Mouse (Mus musculus) cerebellum, adult 2 months (tissue): Measurements from ENCODE around the gene Wscd2. TPM values are rescaled to one million over a fixed set of nuclear protein-coding genes. Genes with fewer than 3 reads are reported as not detected.

Source experiments
- DNase-seq, 2 experiments: peaks; one replicate each; pipeline ENCODE4 v3.0.0; 2021
- H3K27ac ChIP-seq: fragments of 200-500 bp; 2 replicates; pipeline ENCODE4 v1.5.1; 2012; ENCODE audit warnings: low read length, control low read depth, inconsistent platforms; ENCODE audit not compliant: insufficient read depth
- H3K27me3 ChIP-seq: fragments of 200-500 bp; 2 replicates; pipeline ENCODE4 v1.6.1; 2012; ENCODE audit warnings: inconsistent platforms, mild to moderate bottlenecking, low read length, moderate library complexity; ENCODE audit not compliant: control insufficient read depth, insufficient read depth
- H3K4me1 ChIP-seq: fragments of 200-500 bp; 2 replicates; pipeline ENCODE4 v1.6.1; 2011; ENCODE audit warnings: low read length; ENCODE audit not compliant: control insufficient read depth, insufficient read depth
- H3K4me3 ChIP-seq: fragments of 200-500 bp; replicated peaks from 2 replicates; pipeline ENCODE3; 2011; ENCODE audit warnings: mild to moderate bottlenecking, low read depth, low read length, control low read depth; ENCODE audit not compliant: insufficient read depth
- CTCF ChIP-seq: fragments of 200-500 bp; IDR thresholded peaks from 2 replicates; pipeline ENCODE4 v1.5.1; 2011; ENCODE audit warnings: low read depth, mild to moderate bottlenecking, control low read depth, low read length, moderate library complexity, borderline replicate concordance; ENCODE audit not compliant: insufficient read depth
- POLR2A ChIP-seq: fragments of 200-500 bp; IDR thresholded peaks from 2 replicates; pipeline ENCODE4 v1.6.1; 2011; ENCODE audit warnings: low read length, control low read depth, borderline replicate concordance; ENCODE audit not compliant: insufficient read depth
- WGBS: fragments of 180-500 bp; shearing (Covaris S2); methylation state at CpG from one replicate; pipeline ENCODE4 v1.1.7; 2018; 5-methylcytosine and 5-hydroxymethylcytosine counted together
- polyA plus RNA-seq: library from polyadenylated mRNA; depleted of rRNA; stranded (reverse); fragments of >200 nt; gene quantifications from 2 replicates; pipeline ENCODE4 v1.2.3, GENCODE M21; 2012

Wscd2 gene
- polyA plus RNA-seq, 1 experiment: 113 TPM

GRCm38 (mm10) chr5:113487879-113488278 lies 2.3 kb upstream of the Wscd2 start:
- H3K4me3 ChIP-seq: no peak overlapping the region
- WGBS: 65% methylated on average over 8 of the region's 8 CpGs
- H3K4me1 ChIP-seq: peaks cover 14% of the 10 kb centered on the region
- no peak overlapping the region for H3K27ac ChIP-seq
- DNase-seq: peak in 1 of 2 experiments; percentile 21
- TF ChIP-seq POLR2A: no peak
- no peak for TF ChIP-seq CTCF
- no peaks in the 10 kb centered on the region for H3K27me3 ChIP-seq

DNA sequence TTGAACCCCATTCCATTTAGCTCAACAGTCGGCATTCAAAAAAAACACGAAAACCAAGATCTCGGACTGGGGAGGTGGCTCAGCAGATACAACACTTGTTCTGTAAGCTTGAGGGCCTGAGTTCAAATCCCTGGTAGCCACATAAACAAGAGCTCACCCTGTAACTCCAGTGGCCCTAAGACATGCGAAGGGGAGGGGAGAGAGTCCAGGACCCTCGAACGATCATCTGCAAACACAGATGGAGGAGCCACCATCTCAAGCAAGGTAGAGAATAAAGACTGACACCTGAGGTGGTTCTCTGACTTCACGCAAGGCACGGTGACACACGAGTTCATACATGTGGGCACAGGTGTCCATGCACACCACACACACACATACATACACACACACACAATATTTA lies 516 bp upstream of the Wscd2 start:
- TF ChIP-seq POLR2A (no peak), CTCF (no peak)
- DNase-seq: peak in 1 of 2 experiments; percentile 25
- Histone ChIP-seq H3K4me1 (peaks cover 16% of the 10 kb centered on the region), H3K27me3 (no peaks in the 10 kb centered on the region), H3K4me3 (peak overlapping the region; percentile 59), H3K27ac (no peak overlapping the region)
- 92% methylated on average over 9 of the region's 9 CpGs for WGBS

- peak overlapping the region; percentile 90 for H3K4me3 ChIP-seq
- peak overlapping the region; percentile 100 for H3K27ac ChIP-seq
- DNase-seq: peak; percentile 84 to 86
- H3K4me1 ChIP-seq: peaks cover 15% of the 10 kb centered on the region; the same call in 1 of the 2 replicates
- no peaks in the 10 kb centered on the region for H3K27me3 ChIP-seq
- TF ChIP-seq POLR2A (0 out of 2 replicates have a peak, but pooled peaks have one; percentile 33), CTCF (no peak)
- under 1% methylated on average over 63 of the region's 63 CpGs for WGBS
Observed at GRCm38 (mm10) chr5:113490467-113491260, 531 bp downstream of the Wscd2 start.

DNA sequence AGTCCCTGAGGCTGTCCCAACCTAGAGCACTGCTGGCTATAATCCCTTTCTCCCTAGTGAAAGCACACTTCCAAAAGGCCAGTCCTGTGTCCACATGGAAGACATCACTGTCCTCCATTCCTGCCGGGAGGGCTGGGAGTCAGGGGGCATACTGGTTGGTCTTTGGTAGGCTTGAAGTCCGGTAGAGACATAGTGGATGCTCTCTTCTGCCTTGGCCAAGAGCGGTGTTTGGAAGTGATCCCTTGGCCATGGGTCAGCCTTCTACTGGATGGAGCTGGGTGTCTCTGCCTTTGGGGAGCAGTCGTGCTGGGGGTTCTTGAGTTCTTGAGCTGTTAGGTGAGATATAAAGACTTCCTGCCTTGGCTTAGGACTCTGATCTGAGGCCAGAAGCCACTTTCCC lies 1.4 kb downstream of the Wscd2 start:
- Histone ChIP-seq H3K27me3 (no peaks in the 10 kb centered on the region), H3K4me3 (peak overlapping the region; percentile 90), H3K4me1 (peaks cover 15% of the 10 kb centered on the region; the same call in 1 of the 2 replicates), H3K27ac (peak overlapping the region; percentile 100)
- peak; percentile 72 to 73 for DNase-seq
- TF ChIP-seq CTCF (no peak), POLR2A (peak; percentile 36; the same call in 1 of the 2 replicates)
- 9% methylated on average over 4 of the region's 4 CpGs for WGBS

DNA sequence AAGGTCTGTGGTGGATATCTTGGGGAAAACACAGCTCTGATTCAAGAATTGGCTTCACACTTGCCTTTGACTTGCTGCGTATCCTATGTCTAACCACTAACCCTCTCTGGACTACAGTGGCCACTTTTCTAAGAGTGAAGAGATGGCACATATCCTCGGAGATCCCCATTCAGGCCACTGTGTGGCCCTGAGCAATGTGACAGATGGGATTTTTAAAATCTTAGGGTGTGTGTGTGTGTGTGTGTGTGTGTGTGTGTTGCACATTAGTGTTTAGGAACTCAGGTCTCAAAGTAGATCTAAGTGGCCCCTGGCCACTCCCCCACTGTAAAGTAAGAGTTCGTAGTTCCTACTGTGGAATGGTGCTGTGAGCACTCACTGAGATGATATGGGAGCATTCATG lies 1.9 kb downstream of the Wscd2 start:
- peak in 1 of 2 experiments; percentile 60 for DNase-seq
- H3K4me3 ChIP-seq: peak overlapping the region; percentile 90
- no peaks in the 10 kb centered on the region for H3K27me3 ChIP-seq
- 12% methylated on average over 3 of the region's 3 CpGs for WGBS
- peak overlapping the region; percentile 100 for H3K27ac ChIP-seq
- peaks cover 15% of the 10 kb centered on the region; the same call in 1 of the 2 replicates for H3K4me1 ChIP-seq
- TF ChIP-seq POLR2A (no peak), CTCF (0 out of 2 replicates have a peak, but pooled peaks have one; percentile 1)

DNA sequence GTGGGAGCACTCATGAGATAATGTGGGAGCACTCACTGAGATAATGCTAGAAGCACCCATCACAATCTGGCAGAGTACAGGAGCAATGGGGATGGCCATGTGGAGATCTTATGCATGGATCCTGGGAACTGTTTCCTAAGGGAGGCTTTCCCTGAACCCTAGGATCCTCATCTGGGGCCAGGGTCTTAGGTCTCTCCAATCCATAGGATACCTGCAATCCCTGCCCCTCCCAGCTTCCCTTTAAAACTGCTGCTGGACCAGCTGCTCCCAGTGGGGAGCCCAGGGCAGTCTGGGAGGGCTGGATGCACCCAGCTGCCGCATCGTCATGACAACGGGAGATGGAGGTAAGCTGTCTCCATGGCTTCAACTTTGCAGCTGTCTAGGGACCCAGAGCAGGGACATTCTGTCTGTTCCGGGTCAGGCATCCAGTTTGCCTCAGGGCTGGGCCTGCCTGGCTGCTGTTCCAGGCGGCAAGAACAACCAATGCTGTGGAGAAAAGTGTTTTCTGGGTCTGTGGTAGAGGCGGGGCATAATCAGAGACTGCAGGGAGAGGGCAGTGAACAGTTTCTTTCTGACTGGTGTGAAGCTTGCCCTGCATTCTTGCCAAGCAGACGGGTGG lies 2.4 kb downstream of the Wscd2 start:
- DNase-seq: peak; percentile 68 to 72
- peak overlapping the region; percentile 100 for H3K27ac ChIP-seq
- no peak for TF ChIP-seq CTCF
- peak; percentile 39; the same call in 1 of the 2 replicates for TF ChIP-seq POLR2A
- peaks cover 14% of the 10 kb centered on the region; the same call in 1 of the 2 replicates for H3K4me1 ChIP-seq
- H3K27me3 ChIP-seq: no peaks in the 10 kb centered on the region
- 4% methylated on average over 7 of the region's 7 CpGs for WGBS
- H3K4me3 ChIP-seq: peak overlapping the region; percentile 90

DNA sequence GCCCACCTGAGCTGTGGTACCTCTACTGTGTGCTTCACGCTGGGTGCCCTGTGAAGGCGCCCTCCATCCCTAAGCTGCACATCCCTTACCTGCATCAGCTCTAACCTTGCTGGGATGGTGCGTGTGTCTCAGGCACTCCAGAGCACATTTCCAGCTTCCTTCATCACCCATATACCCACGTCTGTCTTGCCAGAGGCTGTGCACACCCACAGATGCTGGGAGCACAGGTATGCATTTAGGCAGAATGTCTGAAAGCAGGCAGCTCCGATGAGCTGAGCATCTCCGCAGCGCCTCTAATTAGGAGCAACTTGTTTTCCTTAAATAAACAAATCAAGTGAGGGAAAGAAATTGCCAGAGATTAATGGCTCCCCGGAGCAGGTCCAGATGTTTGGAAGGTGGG lies 3.9 kb downstream of the Wscd2 start:
- TF ChIP-seq POLR2A (no peak), CTCF (no peak)
- Histone ChIP-seq H3K27me3 (no peaks in the 10 kb centered on the region), H3K4me3 (peak overlapping the region; percentile 90), H3K27ac (peak overlapping the region; percentile 100), H3K4me1 (peaks cover 10% of the 10 kb centered on the region; the same call in 1 of the 2 replicates)
- DNase-seq: peak in 1 of 2 experiments; percentile 59
- 15% methylated on average over 8 of the region's 8 CpGs for WGBS
